Mouse (Mus musculus) forebrain, embryonic 14.5 days (tissue): ENCODE results near the gene Gfod2. TPM values are rescaled to one million over a fixed set of nuclear protein-coding genes. Genes with fewer than 3 reads are reported as not detected.
A peak's percentile ranks its signal among the peaks of the same experiment; 100 is the strongest.

Experiments used
- ATAC-seq: fragments of 200-750 bp; cut with Nextera tagmentation; 2 replicates; pipeline ENCODE4 v1.8.0; 2017; ENCODE audit warnings: mild to moderate bottlenecking, moderate library complexity
- DNase-seq: peaks from one replicate; pipeline ENCODE4 v3.0.0-alpha.2; 2015; ENCODE audit warnings: low spot score
- H3K27ac ChIP-seq: fragments of 300-500 bp; sonication (generic); 2 replicates; pipeline ENCODE4 v1.5.1; 2014; ENCODE audit warnings: low read depth, mild to moderate bottlenecking, control low read depth, low read length, moderate library complexity
- H3K27me3 ChIP-seq: fragments of 300-500 bp; sonication (generic); replicated peaks from 2 replicates; pipeline ENCODE4 v1.6.1; 2014; ENCODE audit warnings: low read length, control low read depth, mixed read lengths; ENCODE audit not compliant: control insufficient read depth, insufficient read depth
- H3K36me3 ChIP-seq: fragments of 300-500 bp; sonication (generic); 2 replicates; pipeline ENCODE4 v1.6.1; 2014; ENCODE audit warnings: low read length, control low read depth; ENCODE audit not compliant: control insufficient read depth, insufficient read depth
- H3K4me1 ChIP-seq: fragments of 300-500 bp; sonication (generic); 2 replicates; pipeline ENCODE4 v1.6.1; 2014; ENCODE audit warnings: antibody characterized with exemption, low read length, control low read depth; ENCODE audit not compliant: control insufficient read depth, insufficient read depth
- H3K4me2 ChIP-seq: fragments of 300-500 bp; sonication (generic); 2 replicates; pipeline ENCODE4 v1.6.1; 2014; ENCODE audit warnings: mild to moderate bottlenecking, control low read depth, low read length
- H3K4me3 ChIP-seq: fragments of 300-500 bp; sonication (generic); 2 replicates; pipeline ENCODE4 v1.5.1; 2014; ENCODE audit warnings: low read depth, low read length, control low read depth
- H3K9ac ChIP-seq: fragments of 300-500 bp; sonication (generic); 2 replicates; pipeline ENCODE4 v1.6.1; 2014; ENCODE audit warnings: mild to moderate bottlenecking, low read length, control low read depth, moderate library complexity
- H3K9me3 ChIP-seq: fragments of 300-500 bp; sonication (generic); replicated peaks from 2 replicates; pipeline ENCODE4 v1.6.1; 2016; ENCODE audit warnings: low read length, control low read depth, mixed read lengths; ENCODE audit not compliant: control insufficient read depth
- WGBS: fragments of 180-500 bp; shearing (Covaris S2); extraction: QIAGEN DNeasy Blood & Tissue Kit; methylation state at CpG from one replicate; pipeline ENCODE4 v1.1.7; 2014; 5-methylcytosine and 5-hydroxymethylcytosine counted together
- polyA plus RNA-seq: library from polyadenylated mRNA; unstranded; fragments of >200 nt; fragmentation: Nextera tagmentation; extraction: Ambion mirVana; gene quantifications from 2 replicates; pipeline ENCODE4 v1.2.1, GENCODE M21; 2014

Gene Gfod2
- polyA plus RNA-seq, 1 experiment from 2014 or later, result 62.9 TPM

DNA sequence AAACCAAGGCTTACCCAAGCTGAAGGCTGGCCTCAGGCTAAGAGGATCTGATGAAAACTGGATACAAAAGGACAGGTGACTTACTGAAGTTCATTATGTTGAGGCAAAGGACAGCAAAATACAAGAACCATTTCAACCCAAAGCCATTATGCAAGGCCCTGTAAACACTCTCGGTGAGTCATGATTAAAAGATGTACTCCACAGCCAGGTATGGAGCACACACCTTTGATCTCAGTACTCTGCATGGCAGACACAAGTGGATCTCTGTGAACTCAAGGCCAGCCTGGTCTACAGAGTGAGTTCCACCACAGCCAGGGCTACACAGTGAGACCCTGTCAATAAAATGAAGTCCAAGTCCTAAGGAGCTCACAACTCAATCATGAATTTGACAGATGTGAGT, 37.3 kb upstream of the Gfod2 start:
- H3K4me3 ChIP-seq, result no peak overlapping the region
- DNase-seq (no peak), ATAC-seq (no peak)
- H3K9me3 ChIP-seq, result no peaks in the 10 kb centered on the region
- H3K27me3 ChIP-seq, result no peaks in the 10 kb centered on the region
- H3K27ac ChIP-seq, result no peak overlapping the region
- 96% methylated on average over 1 of the region's 1 CpGs for WGBS
- H3K4me2 ChIP-seq, result no peak overlapping the region
- 0 out of 2 replicates have a peak, but pooled peaks cover 3% of the 10 kb centered on the region for H3K36me3 ChIP-seq
- H3K9ac ChIP-seq, result no peak overlapping the region
- peaks cover 6% of the 10 kb centered on the region for H3K4me1 ChIP-seq

DNA sequence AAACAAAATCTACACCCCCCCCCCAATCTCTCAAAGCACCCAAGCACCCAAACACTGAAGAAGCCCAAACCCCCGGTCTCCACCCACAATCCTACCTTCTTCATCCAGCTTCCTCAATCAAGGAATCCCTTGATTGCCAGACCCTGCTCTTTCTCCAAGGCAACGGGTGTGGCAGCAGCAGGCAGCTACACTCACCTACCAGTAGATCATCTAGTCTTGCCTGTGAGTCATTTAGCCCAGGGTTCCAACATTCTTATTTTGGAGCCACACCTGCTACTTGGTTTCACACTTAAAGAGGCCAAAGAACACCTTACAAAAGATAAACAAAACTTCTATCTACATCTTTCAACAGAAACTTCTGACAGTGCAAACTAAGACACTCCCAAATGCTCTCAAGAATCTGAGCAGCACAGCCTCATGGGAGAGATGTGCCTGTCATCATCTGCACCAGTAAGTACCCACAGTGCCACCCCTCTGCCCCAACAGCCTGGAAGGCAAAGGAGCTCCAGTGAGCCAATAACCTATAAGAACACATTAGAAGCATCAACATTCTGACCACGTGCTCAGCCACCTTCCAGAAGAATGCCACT, 35.6 kb upstream of the Gfod2 start:
- Histone ChIP-seq H3K9ac (no peak overlapping the region), H3K4me1 (peaks cover under 1% of the 10 kb centered on the region), H3K9me3 (no peaks in the 10 kb centered on the region), H3K36me3 (0 out of 2 replicates have a peak, but pooled peaks cover 3% of the 10 kb centered on the region), H3K4me2 (no peak overlapping the region), H3K27ac (no peak overlapping the region), H3K27me3 (no peaks in the 10 kb centered on the region), H3K4me3 (no peak overlapping the region)
- ATAC-seq (no peak), DNase-seq (no peak)
- 94% methylated on average over 3 of the region's 3 CpGs for WGBS

DNA sequence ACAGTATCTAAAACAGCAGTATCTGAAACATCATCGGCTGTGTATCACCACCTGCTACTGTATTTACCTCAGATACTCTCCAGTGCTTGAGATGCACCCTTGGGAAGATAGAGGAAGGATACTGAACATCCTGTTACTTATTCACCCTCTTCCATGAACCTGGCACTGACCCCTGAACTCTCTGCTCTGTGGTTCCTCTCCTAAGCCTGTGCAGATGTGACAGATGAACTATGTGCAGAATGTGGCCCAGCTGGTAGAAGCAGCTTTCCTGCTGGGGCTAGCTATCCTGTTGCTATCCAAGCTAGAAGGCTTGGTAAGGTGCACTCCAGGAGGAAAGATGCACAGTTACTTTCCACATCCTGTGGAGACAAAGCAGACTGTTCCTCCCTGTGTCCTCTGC, 34.9 kb upstream of the Gfod2 start:
- no peak overlapping the region for H3K4me3 ChIP-seq
- H3K27ac ChIP-seq, result no peak overlapping the region
- H3K36me3 ChIP-seq, result 0 out of 2 replicates have a peak, but pooled peaks cover 1% of the 10 kb centered on the region
- no peak for DNase-seq
- H3K9ac ChIP-seq, result no peak overlapping the region
- no peak overlapping the region for H3K4me2 ChIP-seq
- no peaks in the 10 kb centered on the region for H3K4me1 ChIP-seq
- 92% methylated on average over 1 of the region's 1 CpGs for WGBS
- H3K9me3 ChIP-seq, result no peaks in the 10 kb centered on the region
- no peak for ATAC-seq
- no peaks in the 10 kb centered on the region for H3K27me3 ChIP-seq

DNA sequence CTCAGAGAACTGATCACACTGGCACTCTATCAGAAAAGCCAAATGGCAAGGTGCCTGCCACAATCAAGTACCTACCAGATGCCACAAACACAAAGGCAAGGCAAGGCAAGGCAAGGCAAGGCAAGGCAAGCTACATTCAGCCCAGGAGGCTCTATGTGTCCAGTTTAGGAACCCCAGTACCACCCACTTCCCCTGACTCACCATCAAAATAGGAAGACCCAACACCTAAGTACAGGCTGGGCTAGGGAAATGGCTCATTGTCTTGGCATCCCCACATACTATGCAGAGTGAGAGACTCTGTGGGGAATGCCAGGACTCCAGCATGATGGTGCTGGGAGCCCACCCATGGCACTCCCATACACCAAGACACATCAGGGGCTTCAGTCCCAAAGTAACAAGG, 31.2 kb upstream of the Gfod2 start:
- Histone ChIP-seq H3K9ac (no peak overlapping the region), H3K4me1 (no peaks in the 10 kb centered on the region), H3K4me2 (no peak overlapping the region), H3K36me3 (peaks cover 16% of the 10 kb centered on the region), H3K27me3 (no peaks in the 10 kb centered on the region), H3K4me3 (no peak overlapping the region), H3K9me3 (no peaks in the 10 kb centered on the region), H3K27ac (no peak overlapping the region)
- DNase-seq, result no peak
- no peak for ATAC-seq

DNA sequence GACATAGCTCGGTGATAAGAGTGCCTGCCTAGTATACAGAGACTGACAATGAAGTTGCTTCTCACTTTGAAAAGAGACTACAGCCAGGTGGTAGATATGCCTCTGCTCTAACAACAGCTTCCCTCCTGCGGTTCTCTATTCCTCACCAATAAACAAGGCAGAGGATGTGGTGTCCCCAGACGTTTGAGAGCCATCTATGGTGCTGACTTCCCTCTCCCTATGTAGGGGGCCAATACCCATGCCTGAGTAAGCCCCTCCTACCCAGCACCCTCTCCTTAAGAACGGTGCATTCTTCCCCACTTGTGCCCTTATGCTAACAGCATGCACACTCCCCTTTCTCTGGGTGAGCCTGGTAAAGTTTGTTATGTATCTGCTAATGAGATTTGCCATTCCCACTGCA, 30.5 kb upstream of the Gfod2 start:
- no peak for DNase-seq
- no peaks in the 10 kb centered on the region for H3K27me3 ChIP-seq
- peaks cover 20% of the 10 kb centered on the region for H3K36me3 ChIP-seq
- no peaks in the 10 kb centered on the region for H3K9me3 ChIP-seq
- no peak overlapping the region for H3K4me3 ChIP-seq
- WGBS, result 75% methylated on average over 4 of the region's 4 CpGs
- no peaks in the 10 kb centered on the region for H3K4me1 ChIP-seq
- H3K4me2 ChIP-seq, result no peak overlapping the region
- no peak overlapping the region for H3K9ac ChIP-seq
- no peak overlapping the region for H3K27ac ChIP-seq
- no peak for ATAC-seq

DNA sequence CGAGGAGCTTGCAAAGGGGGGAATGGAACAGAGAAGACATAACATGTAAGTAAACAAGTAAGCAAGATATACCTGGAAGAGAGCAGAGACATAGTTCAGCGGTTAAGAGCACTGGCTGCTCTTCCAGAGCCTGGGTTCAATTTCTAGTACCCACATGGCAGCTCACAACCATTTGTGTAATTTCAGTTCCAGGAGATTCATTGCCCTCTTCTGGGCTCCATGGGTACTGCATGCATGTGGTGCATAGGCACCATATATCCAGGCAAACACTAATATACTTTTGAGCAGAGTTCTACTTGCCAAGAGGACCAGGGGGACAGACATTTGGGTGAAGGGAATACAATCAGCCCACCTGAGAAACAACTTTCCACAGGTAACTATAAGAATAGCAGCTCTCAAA, 29.8 kb upstream of the Gfod2 start:
- Histone ChIP-seq H3K27ac (no peak overlapping the region), H3K9me3 (no peaks in the 10 kb centered on the region), H3K4me3 (no peak overlapping the region), H3K4me1 (no peaks in the 10 kb centered on the region), H3K9ac (no peak overlapping the region), H3K27me3 (no peaks in the 10 kb centered on the region), H3K36me3 (peaks cover 24% of the 10 kb centered on the region), H3K4me2 (no peak overlapping the region)
- 84% methylated on average over 2 of the region's 2 CpGs for WGBS
- peak; percentile 46 for DNase-seq
- no peak for ATAC-seq

DNA sequence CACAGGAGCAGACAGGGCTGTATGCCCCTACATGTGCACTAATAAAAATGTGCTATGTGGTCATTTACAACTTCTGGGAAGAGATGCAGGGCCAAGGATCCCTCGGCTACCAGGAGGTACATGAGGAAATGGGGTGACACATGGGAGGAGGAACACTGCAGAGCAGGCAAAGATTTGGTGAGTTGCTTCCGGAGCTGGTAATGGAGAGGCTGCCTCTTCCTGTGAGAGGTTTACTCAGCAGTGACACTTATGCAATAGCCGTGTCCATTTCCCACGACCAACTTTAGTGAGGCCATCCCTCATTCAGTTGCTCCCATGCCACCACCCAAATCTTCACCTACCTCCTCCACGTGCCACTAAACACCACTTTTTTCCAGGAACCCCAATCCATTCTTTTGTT, 21.8 kb upstream of the Gfod2 start:
- Histone ChIP-seq H3K4me1 (no peaks in the 10 kb centered on the region), H3K4me3 (no peak overlapping the region), H3K4me2 (no peak overlapping the region), H3K27ac (no peak overlapping the region), H3K27me3 (no peaks in the 10 kb centered on the region), H3K9ac (no peak overlapping the region), H3K9me3 (no peaks in the 10 kb centered on the region), H3K36me3 (peaks cover 86% of the 10 kb centered on the region)
- 93% methylated on average over 5 of the region's 5 CpGs for WGBS
- DNase-seq, result no peak
- ATAC-seq, result no peak

DNA sequence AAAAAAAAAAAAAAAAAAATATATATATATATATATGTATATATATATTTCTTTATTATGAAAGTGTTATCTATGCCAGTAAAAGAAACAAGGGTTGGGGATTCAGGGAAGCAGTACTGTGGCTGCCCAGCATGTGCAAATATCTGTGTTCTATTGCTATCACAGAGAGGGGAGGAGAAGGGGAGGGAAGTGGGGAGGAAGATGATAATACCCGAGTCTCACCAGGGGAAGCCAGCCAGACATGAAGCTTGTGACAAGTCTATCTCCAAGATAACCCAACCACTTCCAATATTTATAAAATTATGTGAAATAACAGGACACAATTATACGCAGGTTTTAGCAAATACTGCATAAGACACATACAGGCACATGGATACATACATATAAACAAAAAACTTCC, 19.4 kb upstream of the Gfod2 start:
- H3K4me3 ChIP-seq, result no peak overlapping the region
- peaks cover 94% of the 10 kb centered on the region for H3K36me3 ChIP-seq
- H3K27ac ChIP-seq, result no peak overlapping the region
- no peaks in the 10 kb centered on the region for H3K9me3 ChIP-seq
- no peak for DNase-seq
- H3K9ac ChIP-seq, result no peak overlapping the region
- ATAC-seq, result no peak
- no peaks in the 10 kb centered on the region for H3K27me3 ChIP-seq
- WGBS, result 96% methylated on average over 2 of the region's 2 CpGs
- H3K4me2 ChIP-seq, result no peak overlapping the region
- H3K4me1 ChIP-seq, result no peaks in the 10 kb centered on the region

DNA sequence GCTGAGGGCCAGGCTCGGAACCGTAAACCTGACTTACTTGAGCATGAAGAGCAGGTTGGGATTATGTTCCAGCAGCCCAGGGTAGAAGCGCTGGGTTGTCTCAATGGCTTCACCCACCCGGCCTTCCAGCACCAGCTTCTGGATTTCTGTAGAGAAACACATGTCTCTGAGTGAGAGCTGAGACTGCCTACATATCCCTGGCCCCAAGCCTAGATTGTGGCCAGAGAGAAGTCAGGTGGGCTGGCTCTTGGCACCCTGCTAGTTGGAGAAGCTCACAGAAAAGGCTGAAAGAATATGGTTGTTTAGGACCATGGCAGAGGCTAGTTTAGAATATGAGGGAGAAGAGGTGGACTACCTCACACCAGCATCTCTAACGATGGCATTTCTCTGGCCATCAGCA, 16.0 kb upstream of the Gfod2 start:
- H3K9me3 ChIP-seq, result no peaks in the 10 kb centered on the region
- DNase-seq, result no peak
- H3K4me2 ChIP-seq, result no peak overlapping the region
- no peak overlapping the region for H3K27ac ChIP-seq
- H3K9ac ChIP-seq, result no peak overlapping the region
- WGBS, result 94% methylated on average over 5 of the region's 5 CpGs
- H3K36me3 ChIP-seq, result peaks cover 96% of the 10 kb centered on the region
- H3K4me3 ChIP-seq, result no peak overlapping the region
- H3K4me1 ChIP-seq, result no peaks in the 10 kb centered on the region
- H3K27me3 ChIP-seq, result no peaks in the 10 kb centered on the region
- no peak for ATAC-seq
